Mouse (Mus musculus): ENCODE data around the gene Enox1. TPM values are rescaled to one million over a fixed set of nuclear protein-coding genes. Genes with fewer than 3 reads are reported as not detected.

The Enox1 gene
- total RNA-seq, 1 experiment = 25.3 TPM

GRCm38 (mm10) chr14:77195314-77196020 is 38.9 kb downstream of the Enox1 start:
- no peak for TF ChIP-seq MAFK (IDR thresholded peaks at IDR 0.05; ENCODE audit: insufficient read depth, low read depth, low read length)
- TF ChIP-seq CHD2 (IDR thresholded peaks at IDR 0.05; ENCODE audit: low read depth, low read length) = no peak
- no peak for TF ChIP-seq ZNF384 (IDR thresholded peaks at IDR 0.05; ENCODE audit: low read depth, low read length)
- TF ChIP-seq HCFC1 (IDR thresholded peaks at IDR 0.05; ENCODE audit: borderline replicate concordance, insufficient read depth, low read length) = no peak
- no peak for TF ChIP-seq ZC3H11A (IDR thresholded peaks at IDR 0.05; ENCODE audit: borderline replicate concordance, low read depth, low read length)
- Histone ChIP-seq H3K36me3 (ENCODE audit: control insufficient read depth, insufficient read depth, low read length, poor library complexity, severe bottlenecking) (no peaks in the 10 kb centered on the region), H3K27ac (ENCODE audit: insufficient read depth, low read depth, low read length, poor library complexity, severe bottlenecking) (no peak overlapping the region), H3K4me1 (ENCODE audit: control insufficient read depth in 2 of 2, insufficient read depth in 2 of 2, low read length in 2 of 2, poor library complexity in 1 of 2) (no peaks in the 10 kb centered on the region), H3K4me3 (ENCODE audit: insufficient read depth in 1 of 2, low read depth in 1 of 2, low read length in 2 of 2, poor library complexity in 1 of 2, severe bottlenecking in 1 of 2) (no peak overlapping the region), H3K9ac (ENCODE audit: insufficient read depth, low read depth, low read length, poor library complexity, severe bottlenecking) (no peak overlapping the region), H3K9me3 (ENCODE audit: control insufficient read depth, insufficient read depth, low read depth, low read length) (no peaks in the 10 kb centered on the region)
- in situ Hi-C loops (cut with MboI; ENCODE audit: low sequenced_read_pairs in 2 of 2, unreplicated experiment in 2 of 2) = no loop called here
- peak; percentile 16 for DNase-seq (ENCODE audit: low read depth, low spot score)

- no peak overlapping the region for H3K4me3 ChIP-seq (ENCODE audit: insufficient read depth in 1 of 2, low read depth in 1 of 2, low read length in 2 of 2, poor library complexity in 1 of 2, severe bottlenecking in 1 of 2)
- in situ Hi-C loops (cut with MboI; ENCODE audit: low sequenced_read_pairs in 2 of 2, unreplicated experiment in 2 of 2) = no loop called here
These were observed 39.7 kb downstream of the Enox1 start for GRCm38 (mm10) chr14:77196246-77196645.

GRCm38 (mm10) chr14:77197414-77197915 is 40.9 kb downstream of the Enox1 start:
- no peak overlapping the region for H3K4me3 ChIP-seq (ENCODE audit: insufficient read depth in 1 of 2, low read depth in 1 of 2, low read length in 2 of 2, poor library complexity in 1 of 2, severe bottlenecking in 1 of 2)
- in situ Hi-C loops (cut with MboI; ENCODE audit: low sequenced_read_pairs in 2 of 2, unreplicated experiment in 2 of 2) = no loop called here
- no peak overlapping the region for H3K27ac ChIP-seq (ENCODE audit: insufficient read depth, low read depth, low read length, poor library complexity, severe bottlenecking)
- H3K36me3 ChIP-seq (ENCODE audit: control insufficient read depth, insufficient read depth, low read length, poor library complexity, severe bottlenecking) = no peaks in the 10 kb centered on the region
- no peak for DNase-seq (ENCODE audit: low read depth, low spot score)
- no peak for TF ChIP-seq HCFC1 (IDR thresholded peaks at IDR 0.05; ENCODE audit: borderline replicate concordance, insufficient read depth, low read length)
- no peak for TF ChIP-seq ZC3H11A (IDR thresholded peaks at IDR 0.05; ENCODE audit: borderline replicate concordance, low read depth, low read length)
- TF ChIP-seq CHD2 (IDR thresholded peaks at IDR 0.05; ENCODE audit: low read depth, low read length) = no peak
- TF ChIP-seq MAFK (IDR thresholded peaks at IDR 0.05; ENCODE audit: insufficient read depth, low read depth, low read length) = no peak
- no peak for TF ChIP-seq ZNF384 (IDR thresholded peaks at IDR 0.05; ENCODE audit: low read depth, low read length)
- H3K9me3 ChIP-seq (ENCODE audit: control insufficient read depth, insufficient read depth, low read depth, low read length) = no peaks in the 10 kb centered on the region
- no peaks in the 10 kb centered on the region for H3K4me1 ChIP-seq (ENCODE audit: control insufficient read depth in 2 of 2, insufficient read depth in 2 of 2, low read length in 2 of 2, poor library complexity in 1 of 2)
- H3K9ac ChIP-seq (ENCODE audit: insufficient read depth, low read depth, low read length, poor library complexity, severe bottlenecking) = no peak overlapping the region

More at GRCm38 (mm10) chr14:77196246-77196645, 39.7 kb downstream of the Enox1 start:
- no peak overlapping the region for H3K27ac ChIP-seq (ENCODE audit: insufficient read depth, low read depth, low read length, poor library complexity, severe bottlenecking)
- no peaks in the 10 kb centered on the region for H3K9me3 ChIP-seq (ENCODE audit: control insufficient read depth, insufficient read depth, low read depth, low read length)
- no peak for TF ChIP-seq MAFK (IDR thresholded peaks at IDR 0.05; ENCODE audit: insufficient read depth, low read depth, low read length)
- no peak for TF ChIP-seq CHD2 (IDR thresholded peaks at IDR 0.05; ENCODE audit: low read depth, low read length)
- no peak for TF ChIP-seq HCFC1 (IDR thresholded peaks at IDR 0.05; ENCODE audit: borderline replicate concordance, insufficient read depth, low read length)
- TF ChIP-seq ZC3H11A (IDR thresholded peaks at IDR 0.05; ENCODE audit: borderline replicate concordance, low read depth, low read length) = no peak
- TF ChIP-seq ZNF384 (IDR thresholded peaks at IDR 0.05; ENCODE audit: low read depth, low read length) = no peak
- no peaks in the 10 kb centered on the region for H3K4me1 ChIP-seq (ENCODE audit: control insufficient read depth in 2 of 2, insufficient read depth in 2 of 2, low read length in 2 of 2, poor library complexity in 1 of 2)
- no peaks in the 10 kb centered on the region for H3K36me3 ChIP-seq (ENCODE audit: control insufficient read depth, insufficient read depth, low read length, poor library complexity, severe bottlenecking)
- H3K9ac ChIP-seq (ENCODE audit: insufficient read depth, low read depth, low read length, poor library complexity, severe bottlenecking) = no peak overlapping the region
- DNase-seq (ENCODE audit: low read depth, low spot score) = no peak

GRCm38 (mm10) chr14:77210889-77211288 is 54.3 kb downstream of the Enox1 start:
- in situ Hi-C loops (cut with MboI; ENCODE audit: low sequenced_read_pairs in 2 of 2, unreplicated experiment in 2 of 2) = no loop called here
- DNase-seq (ENCODE audit: low read depth, low spot score) = no peak
- H3K27ac ChIP-seq (ENCODE audit: insufficient read depth, low read depth, low read length, poor library complexity, severe bottlenecking) = no peak overlapping the region
- H3K9me3 ChIP-seq (ENCODE audit: control insufficient read depth, insufficient read depth, low read depth, low read length) = no peaks in the 10 kb centered on the region
- H3K36me3 ChIP-seq (ENCODE audit: control insufficient read depth, insufficient read depth, low read length, poor library complexity, severe bottlenecking) = no peaks in the 10 kb centered on the region
- H3K4me3 ChIP-seq (ENCODE audit: insufficient read depth in 1 of 2, low read depth in 1 of 2, low read length in 2 of 2, poor library complexity in 1 of 2, severe bottlenecking in 1 of 2) = no peak overlapping the region
- TF ChIP-seq CHD2 (IDR thresholded peaks at IDR 0.05; ENCODE audit: low read depth, low read length) (no peak), MAFK (IDR thresholded peaks at IDR 0.05; ENCODE audit: insufficient read depth, low read depth, low read length) (no peak), ZNF384 (IDR thresholded peaks at IDR 0.05; ENCODE audit: low read depth, low read length) (no peak), ZC3H11A (IDR thresholded peaks at IDR 0.05; ENCODE audit: borderline replicate concordance, low read depth, low read length) (no peak), HCFC1 (IDR thresholded peaks at IDR 0.05; ENCODE audit: borderline replicate concordance, insufficient read depth, low read length) (no peak)
- no peaks in the 10 kb centered on the region for H3K4me1 ChIP-seq (ENCODE audit: control insufficient read depth in 2 of 2, insufficient read depth in 2 of 2, low read length in 2 of 2, poor library complexity in 1 of 2)
- no peak overlapping the region for H3K9ac ChIP-seq (ENCODE audit: insufficient read depth, low read depth, low read length, poor library complexity, severe bottlenecking)
